ENCODE assay signal across 9 mouse cellular contexts in the genomic region with DNA sequence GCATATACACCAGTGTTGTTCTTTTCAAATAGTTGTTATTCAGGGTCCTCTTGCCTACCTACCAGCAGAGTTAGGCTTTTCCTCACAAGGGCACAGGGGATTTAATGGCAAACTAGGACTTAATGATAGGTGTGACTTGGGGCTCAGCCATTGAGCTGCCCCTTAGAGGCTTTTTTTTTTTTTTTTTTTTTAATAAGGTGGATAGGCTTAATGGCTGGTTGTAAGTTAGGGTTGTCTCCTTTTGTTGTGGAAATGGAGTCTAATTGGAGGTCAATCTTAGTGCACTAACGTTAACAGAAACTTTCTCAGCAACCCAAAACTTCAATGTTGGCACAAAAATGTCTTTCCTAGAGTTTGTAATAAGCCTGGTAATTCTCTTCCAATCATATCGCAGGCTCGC. TPM values are rescaled to one million over a fixed set of nuclear protein-coding genes. Genes with fewer than 3 reads are reported as not detected.
DNase-seq lines count a peak whose midpoint lies in the region; ATAC-seq lines count a peak whose summit lies in the region.
"Had no signal": no experiment of that assay in that cellular context is flagged by ENCODE, and none has a peak within 500 bp of the region (broad histone marks: within the 10 kb centered on the region; RNA-seq: fewer than 3 reads in every experiment).

No protein-coding gene starts in this region.

- WGBS in heart, embryonic 13.5 days, result 76% methylated on average over 3 of the region's 3 CpGs
- 68% methylated on average over 3 of the region's 3 CpGs for WGBS in neural tube, embryonic 12.5 days
- 79% methylated on average over 3 of the region's 3 CpGs for WGBS in limb, embryonic 13.5 days
- WGBS in neural tube, embryonic 14.5 days, result 61% methylated on average over 3 of the region's 3 CpGs

- no peak for DNase-seq in heart, postnatal 4 days
- DNase-seq in neural tube, embryonic 10.5 days (ENCODE audit: extremely low spot score, low spot score), result no peak
- DNase-seq in gastrocnemius, postnatal 4 days (ENCODE audit: low spot score in 2 of 2), result no peak
- no peak for DNase-seq in cerebellum, adult 11 months
- DNase-seq: thymus, adult 2 months had no signal

- no peak for ATAC-seq in heart, embryonic 13.5 days (ENCODE audit: extremely low read depth, insufficient number of reproducible peaks, low FRiP score, low TSS enrichment)
- ATAC-seq in neural tube, embryonic 12.5 days (ENCODE audit: low FRiP score, low read depth), result no peak
- ATAC-seq in limb, embryonic 13.5 days (ENCODE audit: low FRiP score, low read depth), result no peak
- ATAC-seq in neural tube, embryonic 14.5 days (ENCODE audit: low read depth), result no peak

- no peaks in the 10 kb centered on the region for H3K27me3 ChIP-seq in heart, embryonic 13.5 days (replicated peaks)
- no peaks in the 10 kb centered on the region for H3K27me3 ChIP-seq in neural tube, embryonic 12.5 days (replicated peaks)
- H3K27me3 ChIP-seq in limb, embryonic 13.5 days, result no peaks in the 10 kb centered on the region
- H3K27me3 ChIP-seq in neural tube, embryonic 14.5 days (ENCODE audit: control insufficient read depth, insufficient read depth, low read length), result no peaks in the 10 kb centered on the region

- peaks cover 29% of the 10 kb centered on the region for H3K4me1 ChIP-seq in heart, embryonic 13.5 days
- peaks cover 15% of the 10 kb centered on the region for H3K4me1 ChIP-seq in neural tube, embryonic 12.5 days
- peaks cover 27% of the 10 kb centered on the region for H3K4me1 ChIP-seq in limb, embryonic 13.5 days
- peaks cover 11% of the 10 kb centered on the region for H3K4me1 ChIP-seq in neural tube, embryonic 14.5 days (ENCODE audit: control insufficient read depth, insufficient read depth, low read length)

- H3K36me3 ChIP-seq in heart, embryonic 13.5 days, result peaks cover 3% of the 10 kb centered on the region; the same call in 1 of the 2 replicates
- no peaks in the 10 kb centered on the region for H3K36me3 ChIP-seq in neural tube, embryonic 12.5 days
- H3K36me3 ChIP-seq in limb, embryonic 13.5 days, result peaks cover under 1% of the 10 kb centered on the region
- H3K36me3 ChIP-seq in neural tube, embryonic 14.5 days (ENCODE audit: control insufficient read depth, insufficient read depth, low read length), result no peaks in the 10 kb centered on the region

- H3K9me3 ChIP-seq in heart, embryonic 13.5 days, result no peaks in the 10 kb centered on the region
- no peaks in the 10 kb centered on the region for H3K9me3 ChIP-seq in neural tube, embryonic 12.5 days
- H3K9me3 ChIP-seq in limb, embryonic 13.5 days, result no peaks in the 10 kb centered on the region
- H3K9me3 ChIP-seq in neural tube, embryonic 14.5 days (ENCODE audit: control insufficient read depth, low read length), result no peaks in the 10 kb centered on the region

- peak overlapping the region; percentile 87 for H3K4me2 ChIP-seq in heart, embryonic 13.5 days
- H3K4me2 ChIP-seq in neural tube, embryonic 12.5 days (replicated peaks), result peak overlapping the region; percentile 82; the same call in 1 of the 2 replicates
- H3K4me2 ChIP-seq in limb, embryonic 13.5 days (replicated peaks), result peak overlapping the region; percentile 65
- H3K4me2 ChIP-seq in neural tube, embryonic 14.5 days (ENCODE audit: low read depth, low read length), result peak overlapping the region; percentile 88

- H3K9ac ChIP-seq in heart, embryonic 13.5 days, result no peak overlapping the region
- H3K9ac ChIP-seq in neural tube, embryonic 12.5 days, result no peak overlapping the region
- H3K9ac ChIP-seq in limb, embryonic 13.5 days, result no peak overlapping the region
- H3K9ac ChIP-seq in neural tube, embryonic 14.5 days (replicated peaks; ENCODE audit: low read depth, low read length), result no peak overlapping the region

- no peak overlapping the region for H3K27ac ChIP-seq in heart, embryonic 13.5 days (replicated peaks)
- H3K27ac ChIP-seq in neural tube, embryonic 12.5 days, result no peak overlapping the region
- H3K27ac ChIP-seq in limb, embryonic 13.5 days, result no peak overlapping the region
- H3K27ac ChIP-seq in neural tube, embryonic 14.5 days (ENCODE audit: low read depth, low read length), result no peak overlapping the region

- peak overlapping the region; percentile 96 for H3K4me3 ChIP-seq in heart, embryonic 13.5 days
- no peak overlapping the region for H3K4me3 ChIP-seq in neural tube, embryonic 12.5 days
- H3K4me3 ChIP-seq in limb, embryonic 13.5 days, result peak overlapping the region; percentile 77; the same call in 1 of the 2 replicates
- no peak overlapping the region for H3K4me3 ChIP-seq in neural tube, embryonic 14.5 days (ENCODE audit: low read depth, low read length)

RNA-seq across cellular contexts. Expression of gene Mphosph8, which starts 1.1 kb away (rescaled TPM):
- 25.2 and 25.8 TPM in 2 replicates for polyA plus RNA-seq in heart, embryonic 13.5 days (2015; fragmentation: Nextera tagmentation; extraction: Ambion mirVana)
- 10 to 100 TPM; 24.2 to 31.3 TPM for total RNA-seq in heart, postnatal 4 days (2021)
- polyA plus RNA-seq in neural tube, embryonic 12.5 days (2016; fragmentation: Nextera tagmentation; extraction: Ambion mirVana), result 36.5 and 46.2 TPM in 2 replicates
- 36.0 and 39.4 TPM in 2 replicates for polyA plus RNA-seq in limb, embryonic 13.5 days (2015; fragmentation: Nextera tagmentation; extraction: Ambion mirVana)
- 44.9 and 49.1 TPM in 2 replicates for polyA plus RNA-seq in neural tube, embryonic 14.5 days (2014; fragmentation: Nextera tagmentation; extraction: Ambion mirVana)
- 10 to 100 TPM; 16.4 to 23.3 TPM for total RNA-seq in gastrocnemius, postnatal 4 days (2021)

Comparison
In these comparisons a context has a peak if more than half of its experiments do, and no peak if none do; other contexts are left out.
1. H3K4me3 ChIP-seq: peak in heart, embryonic 13.5 days (single experiment) and limb, embryonic 13.5 days (single experiment); none in neural tube, embryonic 12.5 days (single experiment) and neural tube, embryonic 14.5 days (single experiment).
2. Peak in every context shown above with its lines, with median percentiles within 50 percentile points of each other: H3K4me2 ChIP-seq.